Mouse (Mus musculus) limb, embryonic 13.5 days (tissue): ENCODE data around the gene Mical3. TPM values are rescaled to one million over a fixed set of nuclear protein-coding genes. Genes with fewer than 3 reads are reported as not detected.
A peak's percentile ranks its signal among the peaks of the same experiment; 100 is the strongest.

Source experiments
- ATAC-seq: fragments of 200-750 bp; cut with Nextera tagmentation; 2 replicates; pipeline ENCODE4 v1.8.0; 2017; ENCODE audit warnings: low read depth, moderate number of reproducible peaks, moderate TSS enrichment; ENCODE audit not compliant: low FRiP score
- H3K27ac ChIP-seq: fragments of 300-500 bp; sonication (generic); 2 replicates; pipeline ENCODE4 v1.5.1; 2015; ENCODE audit warnings: inconsistent platforms, mild to moderate bottlenecking, moderate library complexity
- H3K27me3 ChIP-seq: fragments of 300-500 bp; sonication (generic); 2 replicates; pipeline ENCODE4 v1.6.1; 2015; ENCODE audit warnings: mild to moderate bottlenecking, inconsistent platforms
- H3K36me3 ChIP-seq: fragments of 300-500 bp; sonication (generic); 2 replicates; pipeline ENCODE4 v1.6.1; 2015; ENCODE audit warnings: inconsistent platforms, mild to moderate bottlenecking, moderate library complexity
- H3K4me1 ChIP-seq: fragments of 300-500 bp; sonication (generic); 2 replicates; pipeline ENCODE4 v1.6.1; 2015; ENCODE audit warnings: inconsistent platforms
- H3K4me2 ChIP-seq: fragments of 300-500 bp; sonication (generic); replicated peaks from 2 replicates; pipeline ENCODE4 v1.6.1; 2015; ENCODE audit warnings: inconsistent platforms, mild to moderate bottlenecking, moderate library complexity
- H3K4me3 ChIP-seq: fragments of 300-500 bp; sonication (generic); 2 replicates; pipeline ENCODE4 v1.5.1; 2015; ENCODE audit warnings: moderate library complexity, mild to moderate bottlenecking, inconsistent platforms
- H3K9ac ChIP-seq: fragments of 300-500 bp; sonication (generic); 2 replicates; pipeline ENCODE4 v1.6.1; 2015; ENCODE audit warnings: mild to moderate bottlenecking, inconsistent platforms
- H3K9me3 ChIP-seq: fragments of 300-500 bp; sonication (generic); 2 replicates; pipeline ENCODE4 v1.6.1; 2016; ENCODE audit warnings: inconsistent platforms
- whole genome bisulfite sequencing: fragments of 180-500 bp; shearing (Covaris S2); methylation state at CpG from one replicate; pipeline ENCODE4 v1.1.7; 2015; 5-methylcytosine and 5-hydroxymethylcytosine counted together
- polyA plus RNA-seq: library from polyadenylated mRNA; unstranded; fragments of >200 nt; fragmentation: Nextera tagmentation; extraction: Ambion mirVana; gene quantifications from 2 replicates; pipeline ENCODE4 v1.2.1, GENCODE M21; 2015

Mical3 gene
- polyA plus RNA-seq, 1 experiment from 2014 or later, result 11.0 TPM

GRCm38 (mm10) chr6:121011709-121012108, 119.1 kb downstream of the Mical3 start:
- H3K27me3 ChIP-seq, result no peaks in the 10 kb centered on the region
- no peak overlapping the region for H3K4me3 ChIP-seq
- no peaks in the 10 kb centered on the region; the same call in 1 of the 2 replicates for H3K4me1 ChIP-seq
- H3K36me3 ChIP-seq, result peaks cover 49% of the 10 kb centered on the region
- no peak overlapping the region for H3K27ac ChIP-seq
- H3K9me3 ChIP-seq, result no peaks in the 10 kb centered on the region
- no peak for ATAC-seq
- no peak overlapping the region for H3K9ac ChIP-seq
- no peak overlapping the region for H3K4me2 ChIP-seq
- WGBS, result 85% methylated on average over 11 of the region's 11 CpGs

GRCm38 (mm10) chr6:121009651-121010050, 121.1 kb downstream of the Mical3 start:
- WGBS, result 93% methylated on average over 8 of the region's 8 CpGs

GRCm38 (mm10) chr6:121004959-121005358, 125.8 kb downstream of the Mical3 start:
- H3K4me3 ChIP-seq, result no peak overlapping the region
- H3K4me1 ChIP-seq, result no peaks in the 10 kb centered on the region
- WGBS, result 53% methylated on average over 4 of the region's 4 CpGs
- no peak overlapping the region for H3K4me2 ChIP-seq
- no peak overlapping the region for H3K27ac ChIP-seq
- no peak for ATAC-seq
- no peak overlapping the region for H3K9ac ChIP-seq
- H3K27me3 ChIP-seq, result no peaks in the 10 kb centered on the region
- no peaks in the 10 kb centered on the region for H3K9me3 ChIP-seq
- H3K36me3 ChIP-seq, result peaks cover 44% of the 10 kb centered on the region

More at GRCm38 (mm10) chr6:121009651-121010050, 121.1 kb downstream of the Mical3 start:
- no peak overlapping the region for H3K4me2 ChIP-seq
- ATAC-seq, result no peak
- H3K27me3 ChIP-seq, result no peaks in the 10 kb centered on the region
- no peak overlapping the region for H3K9ac ChIP-seq
- H3K4me3 ChIP-seq, result no peak overlapping the region
- H3K4me1 ChIP-seq, result no peaks in the 10 kb centered on the region; the same call in 1 of the 2 replicates
- no peaks in the 10 kb centered on the region for H3K9me3 ChIP-seq
- H3K36me3 ChIP-seq, result peaks cover 39% of the 10 kb centered on the region
- H3K27ac ChIP-seq, result no peak overlapping the region

GRCm38 (mm10) chr6:121002952-121003351, 127.8 kb downstream of the Mical3 start:
- WGBS, result 81% methylated on average over 3 of the region's 3 CpGs
- Histone ChIP-seq H3K9ac (peak overlapping the region; percentile 25; the same call in 1 of the 2 replicates), H3K27ac (no peak overlapping the region), H3K27me3 (no peaks in the 10 kb centered on the region), H3K4me2 (no peak overlapping the region), H3K36me3 (peaks cover 32% of the 10 kb centered on the region), H3K9me3 (no peaks in the 10 kb centered on the region), H3K4me1 (peaks cover 15% of the 10 kb centered on the region), H3K4me3 (no peak overlapping the region)
- no peak for ATAC-seq

GRCm38 (mm10) chr6:120999860-121000526, 130.8 kb downstream of the Mical3 start:
- Histone ChIP-seq H3K9me3 (no peaks in the 10 kb centered on the region), H3K27ac (0 out of 2 replicates have a peak overlapping the region, but pooled peaks have one; percentile 28), H3K36me3 (peaks cover 21% of the 10 kb centered on the region), H3K4me1 (peaks cover 15% of the 10 kb centered on the region), H3K27me3 (no peaks in the 10 kb centered on the region), H3K9ac (no peak overlapping the region), H3K4me3 (no peak overlapping the region), H3K4me2 (no peak overlapping the region)
- 84% methylated on average over 8 of the region's 8 CpGs for WGBS
- ATAC-seq, result no peak

- Histone ChIP-seq H3K4me1 (peaks cover 15% of the 10 kb centered on the region), H3K36me3 (peaks cover 24% of the 10 kb centered on the region), H3K4me3 (no peak overlapping the region), H3K4me2 (no peak overlapping the region), H3K9me3 (no peaks in the 10 kb centered on the region), H3K9ac (no peak overlapping the region), H3K27ac (peak overlapping the region; percentile 28; the same call in 1 of the 2 replicates), H3K27me3 (no peaks in the 10 kb centered on the region)
- 46% methylated on average over 5 of the region's 5 CpGs for WGBS
- no peak for ATAC-seq
Measured at GRCm38 (mm10) chr6:120999087-120999486, 131.7 kb downstream of the Mical3 start.

- peaks cover 22% of the 10 kb centered on the region for H3K36me3 ChIP-seq
- no peak overlapping the region for H3K4me2 ChIP-seq
- H3K4me1 ChIP-seq, result peaks cover 15% of the 10 kb centered on the region
- no peak overlapping the region for H3K4me3 ChIP-seq
- 81% methylated on average over 6 of the region's 6 CpGs for WGBS
- H3K27me3 ChIP-seq, result no peaks in the 10 kb centered on the region
- H3K27ac ChIP-seq, result no peak overlapping the region
- H3K9ac ChIP-seq, result no peak overlapping the region
- no peaks in the 10 kb centered on the region for H3K9me3 ChIP-seq
- no peak for ATAC-seq
Measured at GRCm38 (mm10) chr6:120996607-120997006, 134.2 kb downstream of the Mical3 start.

GRCm38 (mm10) chr6:120995541-120995940, 135.3 kb downstream of the Mical3 start:
- Histone ChIP-seq H3K27ac (no peak overlapping the region), H3K9me3 (no peaks in the 10 kb centered on the region), H3K4me1 (peaks cover 15% of the 10 kb centered on the region), H3K27me3 (no peaks in the 10 kb centered on the region), H3K9ac (no peak overlapping the region), H3K4me2 (no peak overlapping the region), H3K36me3 (peaks cover 12% of the 10 kb centered on the region; the same call in 1 of the 2 replicates), H3K4me3 (no peak overlapping the region)
- no peak for ATAC-seq
- WGBS, result 89% methylated on average over 9 of the region's 9 CpGs

- Histone ChIP-seq H3K36me3 (peaks cover 12% of the 10 kb centered on the region; the same call in 1 of the 2 replicates), H3K4me2 (no peak overlapping the region), H3K9ac (no peak overlapping the region), H3K4me3 (no peak overlapping the region), H3K27ac (no peak overlapping the region), H3K27me3 (no peaks in the 10 kb centered on the region), H3K4me1 (peaks cover 20% of the 10 kb centered on the region), H3K9me3 (no peaks in the 10 kb centered on the region)
- 90% methylated on average over 6 of the region's 6 CpGs for WGBS
- ATAC-seq, result no peak
Measured at GRCm38 (mm10) chr6:120991857-120992256, 138.9 kb downstream of the Mical3 start.

GRCm38 (mm10) chr6:120987571-120988084, 143.2 kb downstream of the Mical3 start:
- H3K4me3 ChIP-seq, result no peak overlapping the region
- H3K4me1 ChIP-seq, result peaks cover 20% of the 10 kb centered on the region
- no peak overlapping the region for H3K9ac ChIP-seq
- H3K9me3 ChIP-seq, result no peaks in the 10 kb centered on the region
- H3K27ac ChIP-seq, result no peak overlapping the region
- H3K36me3 ChIP-seq, result peaks cover 9% of the 10 kb centered on the region; the same call in 1 of the 2 replicates
- 29% methylated on average over 10 of the region's 10 CpGs for whole genome bisulfite sequencing
- ATAC-seq, result peak; percentile 29; the same call in 1 of the 2 replicates
- no peak overlapping the region for H3K4me2 ChIP-seq
- no peaks in the 10 kb centered on the region for H3K27me3 ChIP-seq

- H3K9me3 ChIP-seq, result no peaks in the 10 kb centered on the region
- WGBS, result 74% methylated on average over 10 of the region's 10 CpGs
- ATAC-seq, result no peak
Measured at GRCm38 (mm10) chr6:120987164-120987563, 143.6 kb downstream of the Mical3 start.

GRCm38 (mm10) chr6:120986172-120986571, 144.6 kb downstream of the Mical3 start:
- Histone ChIP-seq H3K9me3 (no peaks in the 10 kb centered on the region), H3K4me3 (no peak overlapping the region), H3K4me1 (peaks cover 20% of the 10 kb centered on the region), H3K36me3 (peaks cover 21% of the 10 kb centered on the region), H3K9ac (no peak overlapping the region), H3K27me3 (no peaks in the 10 kb centered on the region), H3K4me2 (no peak overlapping the region), H3K27ac (no peak overlapping the region)
- WGBS, result 86% methylated on average over 3 of the region's 3 CpGs
- ATAC-seq, result no peak

More at GRCm38 (mm10) chr6:120987164-120987563, 143.6 kb downstream of the Mical3 start:
- Histone ChIP-seq H3K4me3 (no peak overlapping the region), H3K4me2 (no peak overlapping the region), H3K9ac (no peak overlapping the region), H3K36me3 (peaks cover 11% of the 10 kb centered on the region; the same call in 1 of the 2 replicates), H3K4me1 (peaks cover 20% of the 10 kb centered on the region), H3K27me3 (no peaks in the 10 kb centered on the region), H3K27ac (0 out of 2 replicates have a peak overlapping the region, but pooled peaks have one; percentile 3)
